Mouse (Mus musculus) heart, postnatal 0 days (tissue): ENCODE data around the gene Mthfd2.

Experiments used
- CTCF ChIP-seq: IDR thresholded peaks from 2 replicates; pipeline ENCODE4 v1.5.1; 2016; ENCODE audit warnings: antibody characterized with exemption, control low read depth, low read depth
- EP300 ChIP-seq: IDR thresholded peaks from 2 replicates; pipeline ENCODE4 v1.6.1; 2016; ENCODE audit warnings: antibody characterized with exemption, low read depth

GRCm38 (mm10) chr6:83325525-83326393 is at the start of gene Mthfd2, which contains the start of gene Mob1a:
- TF ChIP-seq CTCF = no peak
- TF ChIP-seq EP300 = peak; percentile 93; the same call in 1 of the 2 replicates
